Mouse (Mus musculus): Measurements from ENCODE around the gene Elp4. TPM values are rescaled to one million over a fixed set of nuclear protein-coding genes. Genes with fewer than 3 reads are reported as not detected.

Gene Elp4
- total and polyA plus RNA-seq, 3 experiments = 12.9 to 17.1 (median 16.9) TPM

Other genes starting within 250 kb of the Elp4 start
- not detected for gene Pax6, start 235.7 kb downstream of the Elp4 start, total RNA-seq (2021)
- not detected in 2 replicates for gene Pax6, start 235.7 kb downstream of the Elp4 start, polyA plus RNA-seq (2012; rRNA removed)
- gene Immp1l, start 74 bp upstream of the Elp4 start, total RNA-seq (2021) = 10 to 100 TPM; 46.4 to 52.7 TPM
- 1.4 and 1.9 TPM in 2 replicates for gene Immp1l, start 74 bp upstream of the Elp4 start, polyA plus RNA-seq (2012; rRNA removed)
- gene Dnajc24, start 99.0 kb upstream of the Elp4 start, total RNA-seq (2021) = 10 to 100 TPM; 17.7 to 22.0 TPM
- 10.5 and 10.8 TPM in 2 replicates for gene Dnajc24, start 99.0 kb upstream of the Elp4 start, polyA plus RNA-seq (2012; rRNA removed)